Mouse (Mus musculus): Measurements from ENCODE around the gene Cyct. TPM values are rescaled to one million over a fixed set of nuclear protein-coding genes. Genes with fewer than 3 reads are reported as not detected.

Gene Cyct
- not detected for polyA plus RNA-seq (2017; shearing (Covaris generic))

DNA sequence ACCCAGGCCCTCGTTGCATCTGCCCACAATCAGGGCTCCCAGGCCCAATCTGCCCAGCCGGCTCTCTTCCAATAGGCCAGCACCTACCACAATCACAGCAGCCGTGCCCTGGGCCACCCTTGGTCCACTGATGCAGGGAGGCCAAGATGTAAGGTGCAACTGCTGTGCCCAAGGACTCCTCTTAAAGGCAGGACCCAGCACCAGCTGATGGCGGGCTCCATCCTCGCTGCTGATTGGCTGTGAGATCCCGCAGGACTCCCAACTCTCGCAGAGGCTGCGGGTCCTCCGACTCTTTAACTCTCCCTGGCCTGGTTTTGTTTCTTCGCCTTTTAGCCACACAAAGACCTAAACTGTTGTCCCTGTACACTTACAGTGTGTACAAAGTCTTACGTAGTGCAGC is at the start of gene Cyct:
TSS of gene Cyct (minus strand) at position 225 of the 400 bp plus-strand sequence.

GRCm38 (mm10) chr2:76406151-76406936 is 46.1 kb upstream of the Cyct start, which contains the start of gene Osbpl6:
Gene Osbpl6 (plus strand): TSS chr2:76406508.

GRCm38 (mm10) chr2:76369821-76370655 is 9.8 kb upstream of the Cyct start, which contains the start of gene Rbm45:
Gene Rbm45 (plus strand): TSS chr2:76369984.

GRCm38 (mm10) chr2:76338215-76339156 is 21.8 kb downstream of the Cyct start, which contains the start of gene Pde11a:
Gene Pde11a (minus strand): TSS chr2:76338774.

Other genes with a start within 250 kb of the Cyct start
- 7.2 TPM for gene Pde11a, start 21.7 kb downstream of the Cyct start, polyA plus RNA-seq (2017; shearing (Covaris generic))
- 8.1 TPM for gene Rbm45, start 9.5 kb upstream of the Cyct start, polyA plus RNA-seq (2017; shearing (Covaris generic))
- 0.31 TPM for gene Osbpl6, start 46.1 kb upstream of the Cyct start, polyA plus RNA-seq (2017; shearing (Covaris generic))

All from CD4-positive, CD25-positive, alpha-beta regulatory T cell (primary cell).